Mouse (Mus musculus): ENCODE data around the gene Slx4. TPM values are rescaled to one million over a fixed set of nuclear protein-coding genes. Genes with fewer than 3 reads are reported as not detected.
"Not testable (repeated sequence)": the region's sequence is repeated elsewhere in the genome, so short reads cannot be mapped to it uniquely, and the experiment has no call there.

Gene Slx4
- total RNA-seq, 2 experiments from 2014 or later: 55.0 to 57.1 TPM

- no peak for DNase-seq (ENCODE audit: low spot score in 2 of 2)
These were observed 10.6 kb upstream of the Slx4 start for GRCm38 (mm10) chr16:4014040-4014668.

GRCm38 (mm10) chr16:4012882-4013570, 9.5 kb upstream of the Slx4 start:
- DNase-seq (ENCODE audit: low spot score in 2 of 2): no peak

GRCm38 (mm10) chr16:3988410-3988809, 15.2 kb downstream of the Slx4 start:
- DNase-seq (ENCODE audit: low spot score in 2 of 2): no peak

GRCm38 (mm10) chr16:3983146-3983700, 20.3 kb downstream of the Slx4 start:
- DNase-seq (ENCODE audit: low spot score in 2 of 2): no peak

- no peak for DNase-seq (ENCODE audit: low spot score in 2 of 2)
These were observed 21.4 kb downstream of the Slx4 start for GRCm38 (mm10) chr16:3982173-3982572.

- no peak for DNase-seq (ENCODE audit: low spot score in 2 of 2)
These were observed 26.9 kb downstream of the Slx4 start for GRCm38 (mm10) chr16:3976712-3977111.

GRCm38 (mm10) chr16:3976251-3976671, 27.3 kb downstream of the Slx4 start, which contains the start of gene Nlrc3:
TSS of gene Nlrc3 (minus strand) at chr16:3976632.
- DNase-seq (ENCODE audit: low spot score in 2 of 2): no peak

- DNase-seq (ENCODE audit: low spot score in 2 of 2): no peak
These were observed 27.9 kb downstream of the Slx4 start for GRCm38 (mm10) chr16:3975658-3976057.

- not testable (repeated sequence) for DNase-seq (ENCODE audit: low spot score in 2 of 2)
These were observed 29.1 kb downstream of the Slx4 start for GRCm38 (mm10) chr16:3974456-3974855.

GRCm38 (mm10) chr16:3965534-3965933, 38.0 kb downstream of the Slx4 start:
- no peak for DNase-seq (ENCODE audit: low spot score in 2 of 2)

- no peak for DNase-seq (ENCODE audit: low spot score in 2 of 2)
These were observed 38.6 kb downstream of the Slx4 start for GRCm38 (mm10) chr16:3964990-3965389.

GRCm38 (mm10) chr16:3959261-3959660, 44.3 kb downstream of the Slx4 start:
- no peak for DNase-seq (ENCODE audit: low spot score in 2 of 2)

GRCm38 (mm10) chr16:3956369-3956768, 47.2 kb downstream of the Slx4 start:
- no peak for DNase-seq (ENCODE audit: low spot score in 2 of 2)

GRCm38 (mm10) chr16:3951141-3951540, 52.4 kb downstream of the Slx4 start:
- DNase-seq (ENCODE audit: low spot score in 2 of 2): no peak

GRCm38 (mm10) chr16:3934701-3935100, 68.9 kb downstream of the Slx4 start:
- DNase-seq (ENCODE audit: low spot score in 2 of 2): no peak

GRCm38 (mm10) chr16:3934091-3934490, 69.5 kb downstream of the Slx4 start:
- DNase-seq (ENCODE audit: low spot score in 2 of 2): no peak

GRCm38 (mm10) chr16:3933536-3933935, 70.0 kb downstream of the Slx4 start:
- DNase-seq (ENCODE audit: low spot score in 2 of 2): no peak

- no peak for DNase-seq (ENCODE audit: low spot score in 2 of 2)
These were observed 74.4 kb downstream of the Slx4 start for GRCm38 (mm10) chr16:3929151-3929550.
